Mouse (Mus musculus): ENCODE data around the gene Exosc3. TPM values are rescaled to one million over a fixed set of nuclear protein-coding genes. Genes with fewer than 3 reads are reported as not detected.
"Not testable (repeated sequence)": the region's sequence is repeated elsewhere in the genome, so short reads cannot be mapped to it uniquely, and the experiment has no call there.

Exosc3 gene
- 19.9 and 26.2 TPM in 2 replicates for total RNA-seq (2014; rRNA removed)
- polyA plus RNA-seq (2015; fragmentation: Nextera tagmentation; extraction: Ambion mirVana): 21.3 and 24.3 TPM in 2 replicates

- Histone ChIP-seq H3K4me3 (ENCODE audit: low read depth, low read length) (peak within 1 kb of the TSS; percentile 78), H3K4me2 (ENCODE audit: low read depth, low read length, poor library complexity, severe bottlenecking) (peak within 1 kb of the TSS; percentile 84), H3K9ac (replicated peaks; ENCODE audit: low read length, poor library complexity, severe bottlenecking) (peak within 1 kb of the TSS; percentile 74), H3K9me3 (ENCODE audit: low read length) (no peaks in the 10 kb centered on the region), H3K36me3 (ENCODE audit: insufficient read depth, low read length) (peaks cover 4% of the 10 kb centered on the region), H3K4me1 (ENCODE audit: insufficient read depth, low read length) (0 out of 2 replicates have a peak, but pooled peaks cover 7% of the 10 kb centered on the region), H3K27me3 (ENCODE audit: insufficient read depth, low read length) (no peaks in the 10 kb centered on the region), H3K27ac (ENCODE audit: low read depth, low read length) (peak within 1 kb of the TSS; percentile 94)
- TF ChIP-seq CTCF (IDR thresholded peaks at IDR 0.05): no peak
- DNase-seq (ENCODE audit: low spot score) (peak; percentile 38), ATAC-seq (ENCODE audit: low FRiP score) (peak; percentile 71)
- WGBS: under 1% methylated on average over 54 of the region's 76 CpGs
Measured at GRCm38 (mm10) chr4:45342286-45343155, at the start of gene Exosc3. Exosc3 (minus strand) TSS chr4:45342732.

GRCm38 (mm10) chr4:45392099-45392498, 49.6 kb upstream of the Exosc3 start:
- WGBS: 72% methylated on average over 4 of the region's 4 CpGs
- peak; percentile 39 for TF ChIP-seq CTCF (IDR thresholded peaks at IDR 0.05)

GRCm38 (mm10) chr4:45387296-45387695, 44.8 kb upstream of the Exosc3 start:
- not testable (repeated sequence) for H3K27me3 ChIP-seq (ENCODE audit: insufficient read depth, low read length); H3K36me3 ChIP-seq (ENCODE audit: insufficient read depth, low read length); H3K27ac ChIP-seq (ENCODE audit: low read depth, low read length); H3K4me2 ChIP-seq (ENCODE audit: low read depth, low read length, poor library complexity, severe bottlenecking); H3K4me3 ChIP-seq (ENCODE audit: low read depth, low read length); DNase-seq (ENCODE audit: low spot score); H3K4me1 ChIP-seq (ENCODE audit: insufficient read depth, low read length); H3K9ac ChIP-seq (replicated peaks; ENCODE audit: low read length, poor library complexity, severe bottlenecking); H3K9me3 ChIP-seq (ENCODE audit: low read length); ATAC-seq (ENCODE audit: low FRiP score)
- 96% methylated on average over 5 of the region's 5 CpGs for WGBS

More at GRCm38 (mm10) chr4:45392099-45392498, 49.6 kb upstream of the Exosc3 start:
- Histone ChIP-seq H3K27me3 (ENCODE audit: insufficient read depth, low read length) (no peaks in the 10 kb centered on the region), H3K4me1 (ENCODE audit: insufficient read depth, low read length) (no peaks in the 10 kb centered on the region), H3K27ac (ENCODE audit: low read depth, low read length) (no peak overlapping the region), H3K36me3 (ENCODE audit: insufficient read depth, low read length) (no peaks in the 10 kb centered on the region), H3K9ac (replicated peaks; ENCODE audit: low read length, poor library complexity, severe bottlenecking) (no peak overlapping the region), H3K4me2 (ENCODE audit: low read depth, low read length, poor library complexity, severe bottlenecking) (no peak overlapping the region), H3K9me3 (ENCODE audit: low read length) (no peaks in the 10 kb centered on the region), H3K4me3 (ENCODE audit: low read depth, low read length) (no peak overlapping the region)
- ATAC-seq (ENCODE audit: low FRiP score): no peak
- DNase-seq (ENCODE audit: low spot score): no peak

- H3K4me1 ChIP-seq (ENCODE audit: insufficient read depth, low read length): not testable (repeated sequence)
Measured at GRCm38 (mm10) chr4:45382133-45382532, 39.6 kb upstream of the Exosc3 start.

GRCm38 (mm10) chr4:45380903-45381580, 38.5 kb upstream of the Exosc3 start:
- not testable (repeated sequence) for H3K4me1 ChIP-seq (ENCODE audit: insufficient read depth, low read length); H3K9ac ChIP-seq (replicated peaks; ENCODE audit: low read length, poor library complexity, severe bottlenecking); H3K4me2 ChIP-seq (ENCODE audit: low read depth, low read length, poor library complexity, severe bottlenecking); DNase-seq (ENCODE audit: low spot score); H3K4me3 ChIP-seq (ENCODE audit: low read depth, low read length); H3K9me3 ChIP-seq (ENCODE audit: low read length); ATAC-seq (ENCODE audit: low FRiP score); H3K27me3 ChIP-seq (ENCODE audit: insufficient read depth, low read length); H3K36me3 ChIP-seq (ENCODE audit: insufficient read depth, low read length); H3K27ac ChIP-seq (ENCODE audit: low read depth, low read length)
- 84% methylated on average over 10 of the region's 10 CpGs for WGBS

More at GRCm38 (mm10) chr4:45382133-45382532, 39.6 kb upstream of the Exosc3 start:
- H3K4me3 ChIP-seq (ENCODE audit: low read depth, low read length); H3K9ac ChIP-seq (replicated peaks; ENCODE audit: low read length, poor library complexity, severe bottlenecking); ATAC-seq (ENCODE audit: low FRiP score); H3K9me3 ChIP-seq (ENCODE audit: low read length); H3K4me2 ChIP-seq (ENCODE audit: low read depth, low read length, poor library complexity, severe bottlenecking); H3K27ac ChIP-seq (ENCODE audit: low read depth, low read length); H3K36me3 ChIP-seq (ENCODE audit: insufficient read depth, low read length); H3K27me3 ChIP-seq (ENCODE audit: insufficient read depth, low read length); DNase-seq (ENCODE audit: low spot score): not testable (repeated sequence)
- 89% methylated on average over 2 of the region's 2 CpGs for WGBS

- no peaks in the 10 kb centered on the region for H3K27me3 ChIP-seq (ENCODE audit: insufficient read depth, low read length)
- H3K4me2 ChIP-seq (ENCODE audit: low read depth, low read length, poor library complexity, severe bottlenecking): no peak overlapping the region
- no peak for DNase-seq (ENCODE audit: low spot score)
- H3K27ac ChIP-seq (ENCODE audit: low read depth, low read length): no peak overlapping the region
- no peak for TF ChIP-seq CTCF (IDR thresholded peaks at IDR 0.05)
- H3K36me3 ChIP-seq (ENCODE audit: insufficient read depth, low read length): peaks cover 29% of the 10 kb centered on the region
- no peaks in the 10 kb centered on the region for H3K9me3 ChIP-seq (ENCODE audit: low read length)
- no peak overlapping the region for H3K9ac ChIP-seq (replicated peaks; ENCODE audit: low read length, poor library complexity, severe bottlenecking)
- no peaks in the 10 kb centered on the region for H3K4me1 ChIP-seq (ENCODE audit: insufficient read depth, low read length)
- H3K4me3 ChIP-seq (ENCODE audit: low read depth, low read length): no peak overlapping the region
- no peak for ATAC-seq (ENCODE audit: low FRiP score)
- WGBS: 83% methylated on average over 4 of the region's 4 CpGs
Measured at GRCm38 (mm10) chr4:45376573-45376972, 34.0 kb upstream of the Exosc3 start.

All from midbrain, postnatal 0 days (tissue).